Mouse (Mus musculus) ES-E14 (cell line): ENCODE results near the gene Cdk4.

Experiments used
- CHD2 ChIP-seq: IDR thresholded peaks from 2 replicates; pipeline ENCODE4 v1.6.1; 2014; ENCODE audit warnings: mild to moderate bottlenecking, low read depth, low read length, inconsistent platforms
- HCFC1 ChIP-seq: IDR thresholded peaks from 2 replicates; pipeline ENCODE4 v1.6.1; 2012; ENCODE audit warnings: low read length, inconsistent platforms, borderline replicate concordance; ENCODE audit not compliant: insufficient read depth
- MAFK ChIP-seq: IDR thresholded peaks from 2 replicates; pipeline ENCODE4 v1.6.1; 2014; ENCODE audit warnings: mild to moderate bottlenecking, low read depth, low read length, inconsistent platforms; ENCODE audit not compliant: insufficient read depth
- ZC3H11A ChIP-seq: IDR thresholded peaks from 2 replicates; pipeline ENCODE4 v1.6.1; 2012; ENCODE audit warnings: low read depth, mild to moderate bottlenecking, inconsistent platforms, low read length, borderline replicate concordance
- ZNF384 ChIP-seq: IDR thresholded peaks from 2 replicates; pipeline ENCODE4 v1.6.1; 2012; ENCODE audit warnings: low read depth, low read length, inconsistent platforms

DNA sequence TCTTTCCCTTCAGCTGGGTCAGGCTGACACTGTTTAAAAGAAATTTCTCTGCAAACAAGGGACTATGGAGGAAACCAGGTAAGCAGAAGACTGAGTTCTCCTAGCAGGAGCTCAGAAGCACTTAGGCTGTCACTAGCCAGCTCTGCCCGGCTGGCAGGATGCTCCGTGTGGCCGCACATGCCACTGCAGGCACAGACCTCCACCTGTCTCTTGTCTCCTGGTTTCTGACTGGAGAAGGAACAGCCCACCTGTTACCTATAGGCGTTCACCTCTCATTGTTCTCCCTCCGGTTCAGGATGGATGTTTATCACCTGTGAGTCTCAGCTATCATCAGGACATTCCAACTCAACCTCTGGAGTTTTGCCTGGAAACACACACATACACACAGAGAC, 20.6 kb downstream of the Cdk4 start:
- TF ChIP-seq CHD2: no peak
- no peak for TF ChIP-seq MAFK
- no peak for TF ChIP-seq ZC3H11A
- no peak for TF ChIP-seq ZNF384
- no peak for TF ChIP-seq HCFC1
